Mouse (Mus musculus) left cerebral cortex, postnatal 25 days (tissue): Measurements from ENCODE around the gene Clasrp. TPM values are rescaled to one million over a fixed set of nuclear protein-coding genes. Genes with fewer than 3 reads are reported as not detected.
A peak's percentile ranks its signal among the peaks of the same experiment; 100 is the strongest.

Experiments used
- DNase-seq, 2 experiments: peaks; one replicate each; pipeline ENCODE4 v3.0.0; 2022; ENCODE audit warnings: low spot score in 2 of 2, mixed read lengths in 1 of 2
- intact Hi-C: fragments of 180-260 bp; cut with DNase I; formaldehyde crosslinking; loops from one replicate; pipeline ENCODE4 v1.15.1; 2025
- total RNA-seq, 2 experiments: library from RNA; stranded (reverse); gene quantifications; 2 replicates each; pipeline ENCODE4 v1.2.3; 2021

Clasrp gene
- total RNA-seq, 2 experiments from 2014 or later, result 70.9 to 81.0 TPM

GRCm38 (mm10) chr7:19572926-19573775 is 31.1 kb downstream of the Clasrp start:
- intact Hi-C loops, result loop anchor here (1.0 kb wide), 1 partner anchor 67 kb away; no protein-coding TSS in a partner anchor
- DNase-seq, result peak; percentile 67 to 72

GRCm38 (mm10) chr7:19569647-19570046 is 34.6 kb downstream of the Clasrp start:
- no peak for DNase-seq
- intact Hi-C loops, result no loop called here

GRCm38 (mm10) chr7:19567426-19567825 is 36.9 kb downstream of the Clasrp start:
- intact Hi-C loops, result no loop called here
- DNase-seq, result no peak

GRCm38 (mm10) chr7:19565803-19566202 is 38.5 kb downstream of the Clasrp start:
- DNase-seq, result no peak
- intact Hi-C loops, result no loop called here

GRCm38 (mm10) chr7:19564455-19564854 is 39.8 kb downstream of the Clasrp start:
- intact Hi-C loops, result loop anchor here (5.0 kb wide), 1 partner anchor 107 kb away; the partner anchor contains the start of gene Mark4
- no peak for DNase-seq

- intact Hi-C loops, result loop anchor here (5.0 kb wide), 1 partner anchor 107 kb away; the partner anchor contains the start of gene Mark4
- DNase-seq, result no peak
These were observed 40.4 kb downstream of the Clasrp start for GRCm38 (mm10) chr7:19563884-19564283.

GRCm38 (mm10) chr7:19562643-19563410 is 41.5 kb downstream of the Clasrp start, which contains the start of gene Ppp1r37:
Gene Ppp1r37 (minus strand): TSS chr7:19563076.
- DNase-seq, result no peak
- intact Hi-C loops, result loop anchor here (5.0 kb wide), 1 partner anchor 106 kb away; the partner anchor contains the start of gene Mark4

GRCm38 (mm10) chr7:19561765-19562642 is 42.3 kb downstream of the Clasrp start:
- peak; percentile 90 to 92 for DNase-seq
- intact Hi-C loops, result loop anchor here (2.0 to 5.0 kb wide), 2 partner anchors 53 to 105 kb away; partner anchors contain the start of genes Bloc1s3, Mark4 and Trappc6a

GRCm38 (mm10) chr7:19561431-19561764 is 42.9 kb downstream of the Clasrp start:
- intact Hi-C loops, result loop anchor here (2.0 to 5.0 kb wide), 2 partner anchors 53 to 104 kb away; partner anchors contain the start of genes Bloc1s3, Mark4 and Trappc6a
- DNase-seq, result no peak

- intact Hi-C loops, result loop anchor here (2.0 to 5.0 kb wide), 2 partner anchors 52 to 103 kb away; partner anchors contain the start of genes Bloc1s3, Mark4 and Trappc6a
- DNase-seq, result no peak
These were observed 43.6 kb downstream of the Clasrp start for GRCm38 (mm10) chr7:19560491-19561260.

- DNase-seq, result no peak
- intact Hi-C loops, result no loop called here
These were observed 45.3 kb downstream of the Clasrp start for GRCm38 (mm10) chr7:19558965-19559364.

GRCm38 (mm10) chr7:19557982-19558900 is 46.0 kb downstream of the Clasrp start:
- DNase-seq, result peak in 1 of 2 experiments; percentile 65
- intact Hi-C loops, result no loop called here

GRCm38 (mm10) chr7:19557086-19557485 is 47.2 kb downstream of the Clasrp start:
- intact Hi-C loops, result no loop called here
- no peak for DNase-seq

- peak; percentile 71 to 91 for DNase-seq
- intact Hi-C loops, result no loop called here
These were observed 50.1 kb downstream of the Clasrp start for GRCm38 (mm10) chr7:19554168-19554567.

- DNase-seq, result no peak
- intact Hi-C loops, result no loop called here
These were observed 51.8 kb downstream of the Clasrp start for GRCm38 (mm10) chr7:19552443-19552842.

GRCm38 (mm10) chr7:19551634-19552033 is 52.7 kb downstream of the Clasrp start:
- no peak for DNase-seq
- intact Hi-C loops, result no loop called here

GRCm38 (mm10) chr7:19549394-19549793 is 54.9 kb downstream of the Clasrp start:
- no peak for DNase-seq
- intact Hi-C loops, result no loop called here
